ENCODE assay signal across 11 mouse cellular contexts in the genomic region with DNA sequence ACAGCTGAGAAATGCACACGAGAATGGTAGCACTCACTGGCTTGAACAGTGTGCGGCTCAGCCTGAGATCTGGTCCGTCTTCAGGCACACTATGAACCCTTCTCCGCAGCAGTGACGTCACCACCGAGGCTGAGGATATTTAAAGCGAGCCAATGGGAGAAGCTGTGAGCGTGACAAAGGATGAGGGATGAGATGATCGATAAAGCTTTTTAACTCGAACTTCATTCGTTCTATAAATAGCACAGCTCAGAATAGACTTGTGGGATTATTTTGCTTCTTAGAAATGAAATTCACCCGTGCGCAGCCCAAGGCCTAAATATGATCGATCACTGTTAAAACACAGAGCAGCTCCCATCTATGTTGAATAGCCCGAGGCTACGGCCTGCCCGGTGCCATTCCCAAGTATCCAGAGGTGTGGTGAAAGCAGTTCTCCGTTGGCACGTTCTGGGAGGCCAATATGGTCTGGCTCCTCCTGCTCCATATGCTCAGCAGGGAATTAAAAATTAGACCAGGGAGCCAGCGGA. TPM values are rescaled to one million over a fixed set of nuclear protein-coding genes. Genes with fewer than 3 reads are reported as not detected.
DNase-seq lines count a peak whose midpoint lies in the region; ATAC-seq lines count a peak whose summit lies in the region.
"Had no signal": no experiment of that assay in that cellular context is flagged by ENCODE, and none has a peak within 500 bp of the region (broad histone marks: within the 10 kb centered on the region; RNA-seq: fewer than 3 reads in every experiment).

No protein-coding gene starts in this region.

- peak; percentile 71 for ATAC-seq in frontal cortex, adult (ENCODE audit: low TSS enrichment)
- ATAC-seq in monocyte, adult 5-6 weeks (replicated peaks; ENCODE audit: insufficient number of reproducible peaks, low FRiP score, low TSS enrichment, poor library complexity, severe bottlenecking), result no peak

- DNase-seq in frontal cortex, postnatal 25 days (ENCODE audit: low spot score in 2 of 2), result no peak
- DNase-seq in brain, adult 2 months (ENCODE audit: low read depth, low spot score), result peak; percentile 90
- DNase-seq in frontal cortex, adult 2 months (ENCODE audit: extremely low spot score in 1 of 2, low spot score in 1 of 2), result peak; percentile 72 to 84
- DNase-seq in left cerebral cortex, postnatal 14 days (ENCODE audit: low spot score in 2 of 2), result peak; percentile 74 to 77
- DNase-seq in adrenal gland, postnatal 36 days, result no peak
- no peak for DNase-seq in ovary, postnatal 10 days (ENCODE audit: low spot score)

- intact Hi-C loops in left cerebral cortex, postnatal 14 days (cut with DNase I), result no loop called here

RNA-seq across cellular contexts. Expression of a gene that starts 9.4 kb away (rescaled TPM):
- 41.2 and 43.0 TPM in 2 replicates for polyA plus RNA-seq in frontal cortex, adult 2 months (2012; rRNA removed)
- 10 to 100 TPM; 68.7 to 70.6 TPM for total RNA-seq in left cerebral cortex, postnatal 14 days (2021)
- total RNA-seq in adrenal gland, postnatal 36 days (2021), result 10 to 100 TPM; 28.1 to 56.8 TPM
- 2.8 to 7.0 TPM (median 4.5 TPM) in 3 replicates for total RNA-seq in monocyte, adult 5-6 weeks (2017)
- polyA plus RNA-seq: C2C12 had no signal

RNA-seq across cellular contexts. Expression of a gene that starts 41.5 kb away (rescaled TPM):
- 0.13 TPM in 1 of 2 replicates, not detected in the other for polyA plus RNA-seq in frontal cortex, adult 2 months (2012; rRNA removed)
- not detected for total RNA-seq in left cerebral cortex, postnatal 14 days (2021)
- total RNA-seq in adrenal gland, postnatal 36 days (2021), result under 1 TPM; 0.43 to 0.56 TPM
- total RNA-seq in monocyte, adult 5-6 weeks (2017), result not detected in 3 replicates
- polyA plus RNA-seq: C2C12; kidney, embryonic 15.5 days; liver, embryonic 14.5 days had no signal

Comparison
In these comparisons a context has a peak if more than half of its experiments do, and no peak if none do; other contexts are left out.
1. DNase-seq: peak in brain, adult 2 months (single experiment), frontal cortex, adult 2 months (2 of 2) and left cerebral cortex, postnatal 14 days (2 of 2); none in frontal cortex, postnatal 25 days (0 of 2), adrenal gland, postnatal 36 days (0 of 2) and ovary, postnatal 10 days (single experiment).